Mouse (Mus musculus) MEL (cell line): Measurements from ENCODE around the gene Gfral. TPM values are rescaled to one million over a fixed set of nuclear protein-coding genes. Genes with fewer than 3 reads are reported as not detected.
A peak's percentile ranks its signal among the peaks of the same experiment; 100 is the strongest.

Experiments used
- DNase-seq: peaks from one replicate; pipeline ENCODE4 v3.0.0; 2011; ENCODE audit warnings: low read depth, low spot score
- H3K27ac ChIP-seq: 2 replicates; pipeline ENCODE4 v1.5.1; 2012; ENCODE audit warnings: low read depth, mild to moderate bottlenecking, control low read depth, low read length, moderate library complexity; ENCODE audit not compliant: control insufficient read depth
- H3K27me3 ChIP-seq, 2 experiments: fragments of 150-350 bp in 1 of 2; sonication (generic) in 1 of 2; 2 replicates each; pipeline ENCODE4 v1.6.1; 2012; ENCODE audit warnings: low read length in 2 of 2, mild to moderate bottlenecking in 2 of 2, improper control_type of control experiment in 1 of 2, moderate library complexity in 1 of 2; ENCODE audit not compliant: insufficient read depth in 2 of 2, control insufficient read depth in 1 of 2
- H3K36me3 ChIP-seq, 2 experiments: 2 replicates each; pipeline ENCODE4 v1.6.1; 2012 to 2014; ENCODE audit warnings: low read length in 2 of 2, improper control_type of control experiment in 1 of 2, inconsistent platforms in 1 of 2, mild to moderate bottlenecking in 1 of 2; ENCODE audit not compliant: insufficient read depth in 2 of 2, control insufficient read depth in 1 of 2
- H3K4me1 ChIP-seq, 2 experiments: fragments of 150-350 bp in 1 of 2; sonication (generic) in 1 of 2; 2 replicates each; pipeline ENCODE4 v1.6.1; 2012; ENCODE audit warnings: low read length in 2 of 2, improper control_type of control experiment in 1 of 2, mild to moderate bottlenecking in 1 of 2; ENCODE audit not compliant: insufficient read depth in 2 of 2, control insufficient read depth in 1 of 2
- H3K4me3 ChIP-seq, 2 experiments: fragments of 150-350 bp in 1 of 2; sonication (generic) in 1 of 2; 2 replicates each; pipeline ENCODE4 v1.5.1; 2012; ENCODE audit warnings: low read depth in 2 of 2, low read length in 2 of 2, mild to moderate bottlenecking in 2 of 2, moderate library complexity in 2 of 2, control low read depth in 1 of 2, improper control_type of control experiment in 1 of 2; ENCODE audit not compliant: control insufficient read depth in 1 of 2, insufficient read depth in 1 of 2
- H3K79me2 ChIP-seq: 2 replicates; pipeline ENCODE4 v1.6.1; 2012; ENCODE audit warnings: mild to moderate bottlenecking, low read length, moderate library complexity; ENCODE audit not compliant: control insufficient read depth, poor library complexity, insufficient read depth
- H3K9ac ChIP-seq: 2 replicates; pipeline ENCODE4 v1.6.1; 2012; ENCODE audit warnings: low read depth, mild to moderate bottlenecking, control low read depth, low read length, moderate library complexity; ENCODE audit not compliant: control insufficient read depth, poor library complexity, severe bottlenecking
- H3K9me3 ChIP-seq: fragments of 150-350 bp; sonication (generic); replicated peaks from 2 replicates; pipeline ENCODE4 v1.6.1; 2012; ENCODE audit warnings: mild to moderate bottlenecking, low read length, improper control_type of control experiment, moderate library complexity; ENCODE audit not compliant: insufficient read depth
- BHLHE40 ChIP-seq: IDR thresholded peaks from 2 replicates; pipeline ENCODE4 v1.6.1; 2012; ENCODE audit warnings: low read depth, mild to moderate bottlenecking, inconsistent platforms, low read length, improper control_type of control experiment, borderline replicate concordance
- CHD2 ChIP-seq: IDR thresholded peaks from 2 replicates; pipeline ENCODE4 v1.6.1; 2011; ENCODE audit warnings: low read length, improper control_type of control experiment
- CTCF ChIP-seq, 3 experiments: IDR thresholded peaks in 2 of 3; conservative IDR thresholded peaks in 1 of 3; 2 replicates each; pipeline ENCODE4 v1.5.1; 2011 to 2012; ENCODE audit warnings: low read length in 3 of 3, low read depth in 2 of 3, mild to moderate bottlenecking in 2 of 3, improper control_type of control experiment in 1 of 3, inconsistent platforms in 1 of 3, mixed read lengths in 1 of 3, moderate library complexity in 1 of 3; ENCODE audit not compliant: control insufficient read depth in 1 of 3, insufficient read depth in 1 of 3, poor library complexity in 1 of 3, severe bottlenecking in 1 of 3
- E2F4 ChIP-seq: IDR thresholded peaks from 2 replicates; pipeline ENCODE4 v1.6.1; 2011; ENCODE audit warnings: low read depth, low read length, improper control_type of control experiment, borderline replicate concordance
- ELF1 ChIP-seq: IDR thresholded peaks from 2 replicates; pipeline ENCODE4 v1.6.1; 2014; ENCODE audit warnings: low read depth, mild to moderate bottlenecking, inconsistent platforms, low read length, improper control_type of control experiment, moderate library complexity
- EP300 ChIP-seq, 2 experiments: IDR thresholded peaks; 2 replicates each; pipeline ENCODE4 v1.6.1; 2011; ENCODE audit warnings: improper control_type of control experiment in 2 of 2, low read length in 2 of 2, low read depth in 1 of 2, mild to moderate bottlenecking in 1 of 2
- ETS1 ChIP-seq: IDR thresholded peaks from 2 replicates; pipeline ENCODE4 v1.6.1; 2012; ENCODE audit warnings: low read depth, mild to moderate bottlenecking, inconsistent platforms, low read length, improper control_type of control experiment, moderate library complexity
- GATA1 ChIP-seq: IDR thresholded peaks from 2 replicates; pipeline ENCODE4 v1.6.1; 2011; ENCODE audit warnings: low read depth, low read length, improper control_type of control experiment
- JUND ChIP-seq: IDR thresholded peaks from 2 replicates; pipeline ENCODE4 v1.6.1; 2011; ENCODE audit warnings: low read depth, mild to moderate bottlenecking, improper control_type of control experiment, low read length
- KAT2A ChIP-seq: conservative IDR thresholded peaks from 2 replicates; pipeline ENCODE4 v1.6.1; 2012; ENCODE audit warnings: low read depth, low read length, improper control_type of control experiment, inconsistent platforms
- MAX ChIP-seq: IDR thresholded peaks from 2 replicates; pipeline ENCODE4 v1.6.1; 2011; ENCODE audit warnings: low read length, improper control_type of control experiment
- MAZ ChIP-seq: IDR thresholded peaks from 2 replicates; pipeline ENCODE4 v1.6.1; 2012; ENCODE audit warnings: low read depth, mild to moderate bottlenecking, inconsistent platforms, low read length, improper control_type of control experiment
- MEF2A ChIP-seq: IDR thresholded peaks from 2 replicates; pipeline ENCODE4 v1.6.1; 2014; ENCODE audit warnings: low read depth, mild to moderate bottlenecking, inconsistent platforms, low read length, improper control_type of control experiment; ENCODE audit not compliant: poor library complexity, insufficient replicate concordance, severe bottlenecking; ENCODE audit errors: extremely low read depth
- MYB ChIP-seq: IDR thresholded peaks from 2 replicates; pipeline ENCODE4 v1.6.1; 2011; ENCODE audit warnings: mild to moderate bottlenecking, low read depth, low read length, improper control_type of control experiment
- MYC ChIP-seq: IDR thresholded peaks from 2 replicates; pipeline ENCODE4 v1.6.1; 2011; ENCODE audit warnings: low read depth, mild to moderate bottlenecking, low read length, improper control_type of control experiment, moderate library complexity
- NRF1 ChIP-seq: IDR thresholded peaks from 2 replicates; pipeline ENCODE4 v1.6.1; 2014; ENCODE audit warnings: low read depth, mild to moderate bottlenecking, inconsistent platforms, low read length, improper control_type of control experiment, moderate library complexity; ENCODE audit not compliant: poor library complexity, insufficient read depth, severe bottlenecking
- POLR2AphosphoS5 ChIP-seq: IDR thresholded peaks from 2 replicates; pipeline ENCODE4 v1.6.1; 2012; ENCODE audit warnings: low read depth, borderline replicate concordance, mild to moderate bottlenecking, inconsistent platforms, low read length, moderate library complexity, mixed read lengths
- RAD21 ChIP-seq: IDR thresholded peaks from 2 replicates; pipeline ENCODE4 v1.6.1; 2011; ENCODE audit warnings: mild to moderate bottlenecking, low read depth, low read length, improper control_type of control experiment
- RCOR1 ChIP-seq: IDR thresholded peaks from 2 replicates; pipeline ENCODE4 v1.6.1; 2012; ENCODE audit warnings: low read depth, mild to moderate bottlenecking, inconsistent platforms, low read length, improper control_type of control experiment
- SMC3 ChIP-seq: IDR thresholded peaks from 2 replicates; pipeline ENCODE4 v1.6.1; 2011; ENCODE audit warnings: low read depth, low read length, improper control_type of control experiment
- TAL1 ChIP-seq: IDR thresholded peaks from 2 replicates; pipeline ENCODE4 v1.6.1; 2012; ENCODE audit warnings: mild to moderate bottlenecking, inconsistent platforms, low read length, moderate library complexity, mixed read lengths
- TCF12 ChIP-seq: IDR thresholded peaks from 2 replicates; pipeline ENCODE4 v1.6.1; 2014; ENCODE audit warnings: low read depth, mild to moderate bottlenecking, inconsistent platforms, low read length, improper control_type of control experiment, moderate library complexity
- UBTF ChIP-seq: IDR thresholded peaks from 2 replicates; pipeline ENCODE4 v1.6.1; 2012; ENCODE audit warnings: low read depth, mild to moderate bottlenecking, inconsistent platforms, low read length, improper control_type of control experiment, moderate library complexity, borderline replicate concordance; ENCODE audit not compliant: insufficient read depth
- USF1 ChIP-seq: IDR thresholded peaks from 2 replicates; pipeline ENCODE4 v1.6.1; 2014; ENCODE audit warnings: low read depth, mild to moderate bottlenecking, inconsistent platforms, low read length, improper control_type of control experiment, moderate library complexity
- ZC3H11A ChIP-seq: IDR thresholded peaks from 2 replicates; pipeline ENCODE4 v1.6.1; 2012; ENCODE audit warnings: low read depth, mild to moderate bottlenecking, inconsistent platforms, low read length, improper control_type of control experiment
- ZKSCAN1 ChIP-seq: IDR thresholded peaks from 2 replicates; pipeline ENCODE4 v1.6.1; 2012; ENCODE audit warnings: low read depth, mild to moderate bottlenecking, inconsistent platforms, low read length, improper control_type of control experiment, moderate library complexity
- ZMIZ1 ChIP-seq: IDR thresholded peaks from 2 replicates; pipeline ENCODE4 v1.6.1; 2012; ENCODE audit warnings: low read depth, mild to moderate bottlenecking, inconsistent platforms, low read length, improper control_type of control experiment, moderate library complexity
- ZNF384 ChIP-seq: IDR thresholded peaks from 2 replicates; pipeline ENCODE4 v1.6.1; 2012; ENCODE audit warnings: low read depth, mild to moderate bottlenecking, inconsistent platforms, low read length, improper control_type of control experiment
- polyA plus RNA-seq, 2 experiments: library from polyadenylated mRNA; stranded (reverse) in 1 of 2; unstranded in 1 of 2; fragments of >175 nt in 1 of 2; fragments of >200 nt in 1 of 2; gene quantifications; 2 replicates each; pipeline versions ENCODE4 v1.2.1 to v1.2.4; 2012; ENCODE audit warnings: low replicate concordance in 2 of 2, low read depth in 1 of 2; ENCODE audit not compliant: insufficient read length in 2 of 2, insufficient read depth in 1 of 2, missing spikeins in 1 of 2
- total RNA-seq: library from RNA; depleted of rRNA; stranded (reverse); fragments of 300-350 nt; gene quantifications from 2 replicates; pipeline ENCODE4 v1.2.3, GENCODE M21; 2012

Gene Gfral
- total and polyA plus RNA-seq, 3 experiments, result not detected

- Histone ChIP-seq H3K4me3 (peak overlapping the region; percentile 25 to 30), H3K27ac (no peak overlapping the region), H3K79me2 (no peaks in the 10 kb centered on the region), H3K36me3 (peaks cover 0 to 8% of the 10 kb centered on the region in 2 experiments; a peak in 1 of 4 replicates), H3K9me3 (no peaks in the 10 kb centered on the region), H3K9ac (no peak overlapping the region), H3K4me1 (no peaks in the 10 kb centered on the region; a peak in 1 of 4 replicates), H3K27me3 (no peaks in the 10 kb centered on the region)
- peak; percentile 35 for DNase-seq
- TF ChIP-seq ZMIZ1, result no peak
- no peak for TF ChIP-seq KAT2A
- no peak for TF ChIP-seq TCF12
- TF ChIP-seq JUND, result no peak
- no peak for TF ChIP-seq MYC
- no peak for TF ChIP-seq ZNF384
- no peak for TF ChIP-seq TAL1
- TF ChIP-seq POLR2AphosphoS5, result no peak
- no peak for TF ChIP-seq GATA1
- TF ChIP-seq MAZ, result no peak
- no peak for TF ChIP-seq EP300 (IDR thresholded peaks at IDR 0.05; ENCODE audit: low read depth in 1 of 2, low read length in 2 of 2)
- no peak for TF ChIP-seq USF1
Observed at GRCm38 (mm10) chr9:76237243-76237642, 23.8 kb upstream of the Gfral start.

DNA sequence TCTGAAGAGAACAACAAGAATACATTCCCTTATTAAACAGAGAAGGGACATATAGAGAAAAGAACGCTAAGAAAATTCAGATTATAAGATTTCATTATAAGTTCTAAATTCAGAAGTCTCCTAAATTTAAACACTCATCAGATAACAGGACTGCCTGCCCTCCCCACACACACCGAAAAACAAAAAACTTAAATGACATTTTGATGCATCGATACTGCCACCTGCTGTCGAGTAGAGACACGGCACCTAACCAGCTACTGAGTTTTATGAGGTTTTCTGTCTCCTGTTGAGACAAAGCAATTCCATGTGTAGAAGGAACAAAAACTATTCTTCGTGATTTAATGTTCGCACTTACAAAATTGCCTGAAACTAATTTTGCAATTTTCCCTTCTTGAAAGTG lies 23.2 kb upstream of the Gfral start:
- Histone ChIP-seq H3K9me3 (no peaks in the 10 kb centered on the region), H3K79me2 (no peaks in the 10 kb centered on the region), H3K36me3 (peaks cover 0 to 8% of the 10 kb centered on the region in 2 experiments; a peak in 1 of 4 replicates), H3K9ac (no peak overlapping the region), H3K4me1 (no peaks in the 10 kb centered on the region; a peak in 1 of 4 replicates), H3K27ac (no peak overlapping the region), H3K27me3 (no peaks in the 10 kb centered on the region), H3K4me3 (peak overlapping the region; percentile 19 to 28; a peak in 2 of 4 replicates)
- DNase-seq, result peak; percentile 83
- TF ChIP-seq MEF2A (no peak), SMC3 (peak; percentile 77), ZMIZ1 (no peak), CHD2 (no peak), MYB (no peak), BHLHE40 (no peak), NRF1 (no peak), ZC3H11A (peak; percentile 69), CTCF (IDR thresholded peaks at IDR 0.05 in 2 of 3, conservative IDR thresholded peaks at IDR 0.05 in 1 of 3; ENCODE audit: control insufficient read depth in 1 of 3, insufficient read depth in 1 of 3, low read depth in 2 of 3, low read length in 3 of 3, poor library complexity in 1 of 3, severe bottlenecking in 1 of 3) (peak; percentile 61 to 80 (median 68)), ELF1 (no peak), ZKSCAN1 (no peak), EP300 (IDR thresholded peaks at IDR 0.05; ENCODE audit: low read depth in 1 of 2, low read length in 2 of 2) (no peak), MAX (no peak), ETS1 (no peak), RCOR1 (no peak), UBTF (no peak), USF1 (no peak), GATA1 (peak; percentile 53; the same call in 1 of the 2 replicates), E2F4 (no peak), RAD21 (peak; percentile 71)
